Mouse (Mus musculus): ENCODE measurements around the gene Jkamp. TPM values are rescaled to one million over a fixed set of nuclear protein-coding genes. Genes with fewer than 3 reads are reported as not detected.

The Jkamp gene
- 38.3 and 39.9 TPM in 2 replicates for polyA plus RNA-seq (2015; fragmentation: Nextera tagmentation; extraction: Ambion mirVana)

DNA sequence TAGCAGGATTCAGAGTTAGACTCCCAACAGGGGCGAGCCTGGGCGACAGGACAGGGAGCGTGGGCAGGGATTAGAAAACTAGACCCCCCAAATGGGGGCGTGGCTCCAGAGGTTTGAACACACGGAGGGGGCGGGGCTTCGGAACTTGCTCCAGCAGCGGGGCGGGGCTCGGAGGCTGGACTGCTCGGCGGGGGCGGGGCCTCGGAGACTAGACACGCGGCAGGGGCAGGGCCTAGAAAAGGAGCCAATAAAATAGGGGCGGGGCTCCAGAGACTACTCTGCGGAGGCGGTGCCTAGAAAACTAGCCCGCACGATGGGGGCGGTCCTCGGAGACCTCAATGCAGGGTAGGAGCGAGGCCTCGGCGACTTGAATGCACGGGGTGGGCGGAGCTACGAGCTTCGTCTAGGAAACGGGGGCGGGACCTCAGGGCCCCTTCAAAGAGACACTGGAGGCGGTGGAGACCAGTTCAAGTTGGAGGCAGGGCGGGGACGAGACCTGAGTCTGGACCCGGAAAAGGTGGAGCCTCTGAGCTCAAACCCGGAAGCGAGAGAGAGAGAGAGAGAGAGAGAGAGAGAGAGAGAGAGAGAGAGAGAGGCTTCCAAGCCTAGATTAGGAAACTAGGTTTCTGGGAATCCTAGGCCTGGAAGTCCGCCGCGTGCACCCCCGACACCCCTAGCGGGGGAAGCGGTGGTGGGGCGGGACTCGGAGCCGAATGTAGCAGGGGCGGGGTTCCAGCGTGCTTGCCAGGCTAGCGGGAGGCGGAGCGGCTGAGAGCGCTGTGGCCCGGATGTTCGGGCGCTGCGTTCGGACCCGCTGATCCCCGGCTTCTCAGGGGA lies at the start of gene Jkamp, which contains the start of gene L3hypdh:
TSS of gene Jkamp (plus strand) at position 261 of the 837 bp plus-strand sequence.
TSS of gene L3hypdh (minus strand) at position 111 of the 837 bp plus-strand sequence.

DNA sequence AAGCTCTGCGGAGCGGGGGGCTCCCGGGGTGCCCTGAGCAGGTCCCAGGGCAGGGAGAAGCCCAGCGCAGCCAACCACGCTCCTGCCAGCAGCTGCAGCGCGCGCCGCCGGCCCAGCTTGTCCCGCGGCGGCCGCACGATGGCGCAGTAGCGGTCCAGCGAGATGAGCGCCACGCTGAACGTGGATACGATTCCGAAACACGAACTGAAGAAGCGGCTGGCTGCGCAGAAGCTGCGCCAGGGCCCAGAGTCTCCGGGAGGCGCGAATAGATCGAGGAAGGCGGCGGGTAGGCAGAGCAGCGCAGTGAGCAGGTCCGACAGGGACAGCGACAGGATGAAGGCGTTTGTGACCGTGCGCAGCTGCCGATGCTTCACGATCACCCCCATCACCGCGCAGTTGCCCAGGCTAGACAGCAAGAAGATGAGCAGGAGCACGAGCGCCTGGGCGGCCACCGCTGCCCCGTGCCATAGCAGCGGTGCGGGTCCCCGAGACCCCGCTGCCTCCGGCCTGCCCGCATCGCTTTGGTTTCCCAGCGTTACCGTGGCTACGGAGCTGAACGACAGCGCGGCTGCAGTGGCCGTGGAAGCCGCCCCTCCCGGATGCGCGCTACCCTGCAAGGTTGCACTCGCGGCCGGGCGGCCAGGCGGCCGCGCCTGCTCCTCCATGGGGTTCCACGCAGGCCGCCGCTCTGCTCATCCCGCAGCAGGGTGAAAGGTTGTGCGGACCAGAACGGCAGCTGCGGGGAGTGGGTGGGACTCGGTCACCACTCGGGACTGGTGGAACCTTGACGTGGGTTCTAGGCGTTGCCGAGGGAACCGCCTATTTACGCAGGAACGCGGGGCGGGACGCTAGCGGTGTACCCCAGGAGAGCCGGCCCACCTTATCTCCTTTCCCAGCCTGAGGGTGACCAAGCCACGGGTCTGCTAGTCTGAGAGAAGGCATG lies 14.8 kb upstream of the Jkamp start, which contains the start of gene Gpr135:
TSS of gene Gpr135 (minus strand) at position 799 of the 943 bp plus-strand sequence.

Small RNA genes within 50 kb of the gene (microRNA-seq; reads per million reads assigned to microRNA genes)
- 0 reads per million in 2 experiments for gene Gm24466

Other genes starting within 250 kb of the Jkamp start
- gene Gpr135, start 14.5 kb upstream of the Jkamp start, polyA plus RNA-seq (2015; fragmentation: Nextera tagmentation; extraction: Ambion mirVana) = 0.77 and 0.84 TPM in 2 replicates
- gene L3hypdh, start 150 bp upstream of the Jkamp start, polyA plus RNA-seq (2015; fragmentation: Nextera tagmentation; extraction: Ambion mirVana) = 8.3 and 13.4 TPM in 2 replicates
- gene Ccdc175, start 99.4 kb downstream of the Jkamp start, polyA plus RNA-seq (2015; fragmentation: Nextera tagmentation; extraction: Ambion mirVana) = not detected in 2 replicates